Mouse (Mus musculus) NIH3T3 (cell line): ENCODE data around the gene Pnpo.

Experiments
- DNase-seq: peaks from one replicate; pipeline ENCODE4 v3.0.0-alpha.2; 2012; ENCODE audit warnings: low read depth

The Pnpo gene

GRCm38 (mm10) chr11:96937549-96938425 is 6.0 kb downstream of the Pnpo start:
- peak; percentile 91 for DNase-seq

- DNase-seq: no peak
Measured at GRCm38 (mm10) chr11:96935872-96936650, 7.7 kb downstream of the Pnpo start.

GRCm38 (mm10) chr11:96934921-96935356 is 8.8 kb downstream of the Pnpo start:
- peak; percentile 35 for DNase-seq

DNA sequence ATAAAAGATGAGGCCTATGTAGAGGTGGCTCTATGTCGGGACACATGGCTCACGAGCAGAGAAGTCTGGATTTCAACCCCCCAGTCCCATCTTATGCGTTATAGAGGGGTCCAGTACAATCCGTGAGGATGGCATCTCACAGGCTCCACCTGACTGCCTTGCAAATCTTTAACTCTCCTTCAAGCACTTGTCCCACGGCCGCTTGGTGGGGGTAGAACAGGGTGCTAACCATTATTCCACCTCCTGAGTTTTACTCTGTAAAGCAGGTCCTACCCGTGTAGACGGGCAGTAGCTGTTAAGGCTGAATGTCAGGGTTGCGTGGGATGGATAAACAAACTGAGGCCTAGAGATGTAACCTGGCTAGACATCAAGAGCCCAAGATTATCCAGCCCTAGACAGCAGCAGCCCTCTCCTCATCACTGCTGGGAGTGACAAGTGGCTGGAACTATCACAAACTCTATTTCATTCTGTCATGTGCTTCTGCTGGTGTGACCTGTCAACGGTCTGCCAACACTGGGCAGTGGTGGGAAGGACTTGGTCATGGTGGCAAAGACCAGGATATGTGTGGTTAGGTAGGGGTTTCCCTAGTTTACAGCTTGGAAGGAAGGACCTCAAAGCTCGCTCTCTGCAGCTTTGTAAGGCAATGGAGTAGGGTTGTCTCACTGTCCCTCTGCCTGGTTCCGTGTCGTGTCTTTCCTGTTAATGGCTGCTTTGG is 10.1 kb downstream of the Pnpo start:
- DNase-seq: no peak

DNA sequence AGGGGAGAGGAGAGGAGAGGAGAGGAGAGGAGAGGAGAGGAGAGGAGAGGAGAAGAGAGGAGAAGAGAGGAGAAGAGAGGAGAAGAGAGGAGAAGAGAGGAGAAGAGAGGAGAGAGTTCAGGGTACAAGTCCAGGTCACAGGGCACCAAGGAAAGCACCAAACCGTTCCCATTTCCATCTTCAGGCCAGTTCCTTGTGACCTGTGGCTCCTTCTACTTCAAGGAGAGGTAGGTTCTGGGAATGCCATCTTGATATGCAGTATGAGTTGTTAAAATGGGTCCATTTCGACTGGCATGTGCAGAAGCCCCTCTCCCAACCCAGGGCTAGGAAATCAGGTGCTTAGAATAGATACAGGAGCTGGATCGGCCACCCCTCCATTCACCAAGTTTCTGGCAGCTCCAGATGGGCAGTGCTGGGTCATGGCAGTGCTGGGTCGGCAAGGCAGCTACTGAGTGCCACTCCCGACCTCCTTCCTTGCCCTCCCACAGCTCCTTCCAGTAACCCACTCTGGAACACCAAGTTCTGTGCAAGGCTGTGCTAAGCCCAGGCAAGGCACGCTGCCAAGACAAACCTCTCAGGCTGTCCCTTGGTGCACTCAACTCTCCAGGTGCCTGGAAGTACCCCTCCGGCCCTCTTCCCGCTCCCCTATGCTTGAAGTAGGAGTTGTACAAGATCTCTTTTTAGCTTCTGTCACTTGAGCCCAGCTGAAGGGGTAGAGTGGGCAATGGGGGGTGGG is 12.3 kb downstream of the Pnpo start:
- DNase-seq: peak; percentile 36

GRCm38 (mm10) chr11:96929766-96930331 is 13.9 kb downstream of the Pnpo start:
- DNase-seq: no peak

DNA sequence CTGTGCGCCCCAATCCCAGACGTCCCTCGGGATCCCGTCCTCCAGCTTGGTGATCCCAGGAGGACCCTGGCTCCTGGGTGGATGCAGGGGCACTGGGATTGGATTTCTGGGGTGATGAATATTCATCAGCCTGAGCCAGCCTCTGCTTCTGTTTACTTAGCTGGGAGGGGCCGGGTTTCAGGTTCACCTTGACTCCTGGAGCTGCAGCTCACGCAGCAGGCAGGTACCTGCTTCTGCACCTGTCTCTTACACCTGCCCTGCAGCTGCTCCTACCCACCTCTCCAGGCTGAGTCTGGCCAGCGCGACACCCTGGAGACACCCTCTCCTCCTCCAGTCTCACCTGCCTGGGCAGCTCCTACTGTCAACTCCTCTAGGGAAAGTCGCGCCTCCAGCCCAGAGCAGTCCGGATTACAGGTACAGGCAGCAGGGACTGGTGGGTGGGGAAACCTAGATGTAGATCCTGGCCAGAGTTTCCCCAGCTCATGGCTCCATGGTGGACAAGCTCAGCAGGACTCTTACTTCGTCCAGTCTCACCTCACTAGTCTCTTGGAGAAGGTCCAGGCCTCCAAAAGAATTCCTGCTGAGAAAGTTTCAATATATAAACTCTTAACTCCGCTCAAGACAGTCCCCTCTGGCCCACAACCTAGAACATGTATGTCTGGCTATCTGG is 14.6 kb downstream of the Pnpo start:
- DNase-seq: no peak

DNA sequence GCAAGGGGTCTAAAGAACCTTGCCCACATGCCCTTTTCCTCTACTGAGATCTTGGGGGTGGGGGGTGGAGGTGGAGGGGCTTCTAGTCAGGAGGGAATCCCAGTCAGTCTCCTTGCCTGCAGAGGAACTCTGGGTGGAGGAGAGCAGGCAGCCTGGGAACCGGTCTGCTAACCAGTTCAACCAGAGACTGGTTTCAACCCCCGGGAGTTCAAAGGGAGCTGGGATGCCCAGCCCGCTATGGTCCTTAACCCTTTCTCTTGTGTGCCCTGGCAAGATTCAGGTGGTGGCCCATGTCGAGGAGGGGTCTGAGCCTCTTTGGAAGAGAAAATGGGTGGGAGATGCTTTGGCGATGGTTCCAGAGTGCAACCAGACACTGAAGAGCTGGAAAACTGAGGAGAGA is 15.1 kb downstream of the Pnpo start:
- no peak for DNase-seq

GRCm38 (mm10) chr11:96928088-96928487 is 15.7 kb downstream of the Pnpo start, which contains the start of gene Prr15l:
TSS of gene Prr15l (plus strand) at chr11:96928104.
- no peak for DNase-seq

- no peak for DNase-seq
Measured at GRCm38 (mm10) chr11:96926587-96926986, 17.2 kb downstream of the Pnpo start.

- no peak for DNase-seq
Measured at GRCm38 (mm10) chr11:96925469-96926148, 18.2 kb downstream of the Pnpo start.

GRCm38 (mm10) chr11:96924861-96925260 is 18.9 kb downstream of the Pnpo start:
- DNase-seq: no peak

GRCm38 (mm10) chr11:96919003-96919402 is 24.8 kb downstream of the Pnpo start:
- DNase-seq: peak; percentile 71

- DNase-seq: no peak
Measured at GRCm38 (mm10) chr11:96917415-96917814, 26.4 kb downstream of the Pnpo start.

DNA sequence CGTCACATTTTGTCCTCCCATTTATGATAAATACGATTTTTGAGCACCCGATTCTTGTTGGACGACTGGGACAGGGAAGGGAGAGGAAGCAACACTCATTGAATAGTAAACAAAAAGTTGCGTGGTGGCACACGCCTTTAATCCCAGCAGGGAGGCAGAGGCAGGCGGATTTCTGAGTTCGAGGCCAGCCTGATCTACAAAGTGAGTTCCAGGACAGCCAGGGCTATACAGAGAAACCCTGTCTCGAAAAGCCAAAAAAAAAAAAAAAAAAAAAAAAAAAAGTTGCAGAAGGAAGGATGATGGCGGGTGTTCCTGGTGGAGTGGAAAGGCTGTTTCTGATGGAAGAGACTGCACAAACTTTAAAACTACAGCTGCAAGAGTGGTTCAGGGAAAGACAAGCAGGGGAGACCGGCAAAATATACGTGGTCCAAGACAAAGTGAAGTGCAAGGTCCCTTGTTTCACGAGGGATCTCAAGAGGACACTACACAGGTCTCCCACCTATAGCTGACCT is 26.8 kb downstream of the Pnpo start:
- DNase-seq: no peak

GRCm38 (mm10) chr11:96916044-96916884 is 27.5 kb downstream of the Pnpo start, which contains the start of gene Cdk5rap3:
TSS of gene Cdk5rap3 (minus strand) at chr11:96916496.
- peak; percentile 99 for DNase-seq

GRCm38 (mm10) chr11:96912682-96913081 is 31.1 kb downstream of the Pnpo start:
- DNase-seq: no peak

- DNase-seq: peak; percentile 91
Measured at GRCm38 (mm10) chr11:96910003-96910402, 33.8 kb downstream of the Pnpo start.

- no peak for DNase-seq
Measured at GRCm38 (mm10) chr11:96908594-96908993, 35.2 kb downstream of the Pnpo start.
